Mouse (Mus musculus): ENCODE data around the gene Gm11027.

Gene Gm11027

GRCm38 (mm10) chr12:116315498-116315897 is 40.3 kb downstream of the Gm11027 start:
- POLR2A ChIA-PET = interaction anchor here in 2 of 4 experiments (0.6 to 1.3 kb wide), 3 partner anchors 11 to 164 kb away, joined by 3 to 4 read pairs (median 3); no protein-coding TSS in a partner anchor
- CTCF ChIA-PET = no interaction called here

- CTCF ChIA-PET = no interaction called here
- POLR2A ChIA-PET = no interaction called here
Measured at GRCm38 (mm10) chr12:116317818-116318217, 42.6 kb downstream of the Gm11027 start.
